Mouse (Mus musculus) liver, adult 2 months (tissue): ENCODE data around the gene 4632433K11Rik. TPM values are rescaled to one million over a fixed set of nuclear protein-coding genes. Genes with fewer than 3 reads are reported as not detected.

Experiments
- DNase-seq: peaks from one replicate; pipeline ENCODE4 v3.0.0-alpha.2; 2011; ENCODE audit warnings: low read depth, low spot score; ENCODE audit errors: extremely low read depth
- H3K27ac ChIP-seq: fragments of 200-500 bp; replicated peaks from 2 replicates; pipeline ENCODE4 v1.5.1; 2012; ENCODE audit warnings: low read depth, mild to moderate bottlenecking, control low read depth, inconsistent platforms, low read length; ENCODE audit not compliant: insufficient read depth
- H3K27me3 ChIP-seq: fragments of 200-500 bp; 2 replicates; pipeline ENCODE4 v1.6.1; 2012; ENCODE audit warnings: mild to moderate bottlenecking, moderate library complexity, low read length, inconsistent platforms; ENCODE audit not compliant: control insufficient read depth, insufficient read depth
- H3K36me3 ChIP-seq: fragments of 200-500 bp; 2 replicates; pipeline ENCODE4 v1.6.1; 2012; ENCODE audit warnings: low read length, inconsistent platforms; ENCODE audit not compliant: control insufficient read depth, insufficient read depth
- H3K4me1 ChIP-seq: fragments of 200-500 bp; 2 replicates; pipeline ENCODE4 v1.6.1; 2011; ENCODE audit warnings: low read length; ENCODE audit not compliant: control insufficient read depth, insufficient read depth
- H3K4me3 ChIP-seq: fragments of 200-500 bp; 2 replicates; pipeline ENCODE4 v1.5.1; 2011; ENCODE audit warnings: low read depth, mild to moderate bottlenecking, control low read depth, low read length, moderate library complexity; ENCODE audit not compliant: insufficient read depth
- H3K79me2 ChIP-seq: fragments of 200-500 bp; 2 replicates; pipeline ENCODE4 v1.6.1; 2012; ENCODE audit warnings: inconsistent platforms, mild to moderate bottlenecking, low read length, moderate library complexity; ENCODE audit not compliant: control insufficient read depth, insufficient read depth
- H3K9ac ChIP-seq: fragments of 200-500 bp; 2 replicates; pipeline ENCODE4 v1.6.1; 2012; ENCODE audit warnings: low read depth, mild to moderate bottlenecking, control low read depth, inconsistent platforms, low read length
- CTCF ChIP-seq: fragments of 200-500 bp; IDR thresholded peaks from 2 replicates; pipeline ENCODE4 v1.5.1; 2011; ENCODE audit warnings: low read depth, low read length, control low read depth
- POLR2A ChIP-seq: fragments of 200-500 bp; IDR thresholded peaks from 2 replicates; pipeline ENCODE4 v1.6.1; 2011; ENCODE audit warnings: low read length, control low read depth; ENCODE audit not compliant: insufficient read depth; ENCODE audit errors: extremely low read depth
- WGBS: fragments of 180-500 bp; shearing (Covaris S2); methylation state at CpG from one replicate; pipeline ENCODE4 v1.1.7; 2018; 5-methylcytosine and 5-hydroxymethylcytosine counted together
- polyA plus RNA-seq: library from polyadenylated mRNA; depleted of rRNA; stranded (reverse); fragments of >200 nt; gene quantifications from 2 replicates; pipeline ENCODE4 v1.2.3, GENCODE M21; 2012
- total RNA-seq: library from RNA; depleted of rRNA; stranded (reverse); fragments of >200 nt; gene quantifications from 2 replicates; pipeline ENCODE4 v1.2.3, GENCODE M21; 2014

Gene 4632433K11Rik
- total and polyA plus RNA-seq, 2 experiments: 0.28 TPM; not detected in 1

DNA sequence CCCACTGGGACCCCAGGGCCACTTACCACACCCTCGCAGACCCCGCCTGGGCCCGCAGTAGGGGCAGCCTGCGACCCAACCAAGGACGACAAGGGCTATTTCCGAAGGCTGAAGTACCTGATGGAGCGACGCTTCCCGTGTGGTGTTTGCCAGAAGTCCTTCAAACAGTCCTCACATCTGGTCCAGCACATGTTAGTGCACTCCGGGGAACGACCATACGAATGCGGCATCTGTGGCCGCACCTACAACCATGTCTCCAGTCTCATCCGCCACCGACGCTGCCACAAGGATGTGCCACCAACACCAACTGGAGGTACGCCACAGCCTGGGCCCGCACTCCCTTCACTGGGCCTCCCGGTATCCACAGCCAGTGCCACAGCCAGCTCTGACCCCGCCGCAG lies 4.4 kb upstream of the 4632433K11Rik start:
- peaks cover 3% of the 10 kb centered on the region; the same call in 1 of the 2 replicates for H3K79me2 ChIP-seq
- TF ChIP-seq POLR2A (no peak), CTCF (no peak)
- peaks cover 3% of the 10 kb centered on the region; the same call in 1 of the 2 replicates for H3K27me3 ChIP-seq
- no peaks in the 10 kb centered on the region for H3K4me1 ChIP-seq
- no peak for DNase-seq
- no peak overlapping the region for H3K9ac ChIP-seq
- no peak overlapping the region for H3K27ac ChIP-seq
- 95% methylated on average over 22 of the region's 22 CpGs for WGBS
- no peak overlapping the region for H3K4me3 ChIP-seq
- peaks cover 40% of the 10 kb centered on the region for H3K36me3 ChIP-seq

DNA sequence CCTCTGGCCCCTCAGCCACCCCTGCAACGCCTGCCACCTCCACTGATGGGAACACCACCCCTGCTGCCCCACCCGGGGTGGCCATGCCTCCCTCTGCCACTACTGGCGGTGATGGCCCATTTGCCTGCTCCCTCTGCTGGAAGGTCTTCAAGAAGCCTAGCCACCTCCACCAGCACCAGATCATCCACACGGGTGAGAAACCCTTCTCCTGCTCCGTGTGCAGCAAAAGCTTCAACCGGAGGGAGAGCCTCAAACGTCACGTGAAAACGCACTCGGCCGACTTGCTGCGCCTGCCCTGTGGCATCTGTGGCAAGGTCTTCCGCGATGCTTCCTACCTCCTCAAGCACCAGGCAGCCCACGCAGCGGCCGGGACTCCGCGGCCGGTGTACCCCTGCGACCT lies 4.0 kb upstream of the 4632433K11Rik start:
- H3K4me1 ChIP-seq: no peaks in the 10 kb centered on the region
- no peak overlapping the region for H3K9ac ChIP-seq
- peaks cover 3% of the 10 kb centered on the region; the same call in 1 of the 2 replicates for H3K27me3 ChIP-seq
- no peak for DNase-seq
- 94% methylated on average over 21 of the region's 21 CpGs for WGBS
- no peak overlapping the region for H3K27ac ChIP-seq
- H3K36me3 ChIP-seq: peaks cover 40% of the 10 kb centered on the region
- H3K4me3 ChIP-seq: no peak overlapping the region
- peaks cover 3% of the 10 kb centered on the region; the same call in 1 of the 2 replicates for H3K79me2 ChIP-seq
- TF ChIP-seq CTCF (no peak), POLR2A (no peak)

GRCm38 (mm10) chr7:5030554-5031275 lies 3.2 kb upstream of the 4632433K11Rik start:
- Histone ChIP-seq H3K9ac (no peak overlapping the region), H3K36me3 (peaks cover 40% of the 10 kb centered on the region), H3K4me3 (no peak overlapping the region)

DNA sequence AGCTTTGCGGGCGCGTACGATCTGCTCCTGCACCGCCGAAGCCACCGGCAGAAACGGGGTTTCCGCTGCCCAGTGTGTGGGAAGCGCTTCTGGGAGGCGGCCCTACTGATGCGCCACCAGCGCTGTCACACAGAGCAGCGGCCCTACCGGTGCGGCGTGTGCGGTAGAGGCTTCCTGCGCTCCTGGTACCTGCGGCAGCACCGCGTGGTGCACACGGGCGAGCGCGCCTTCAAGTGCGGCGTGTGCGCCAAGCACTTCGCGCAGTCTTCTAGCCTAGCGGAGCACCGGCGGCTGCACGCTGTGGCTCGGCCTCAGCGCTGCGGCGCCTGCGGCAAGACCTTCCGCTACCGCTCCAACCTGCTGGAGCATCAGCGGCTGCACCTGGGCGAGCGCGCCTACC lies 2.4 kb upstream of the 4632433K11Rik start:
- 95% methylated on average over 46 of the region's 46 CpGs for WGBS
- no peak for TF ChIP-seq POLR2A
- no peak for TF ChIP-seq CTCF
- Histone ChIP-seq H3K36me3 (peaks cover 40% of the 10 kb centered on the region), H3K27me3 (peaks cover 3% of the 10 kb centered on the region; the same call in 1 of the 2 replicates), H3K79me2 (no peaks in the 10 kb centered on the region), H3K4me3 (no peak overlapping the region), H3K4me1 (no peaks in the 10 kb centered on the region), H3K27ac (no peak overlapping the region), H3K9ac (no peak overlapping the region)
- no peak for DNase-seq

More at GRCm38 (mm10) chr7:5030554-5031275, 3.2 kb upstream of the 4632433K11Rik start:
- 94% methylated on average over 63 of the region's 63 CpGs for WGBS
- Histone ChIP-seq H3K79me2 (no peaks in the 10 kb centered on the region; the same call in 1 of the 2 replicates), H3K4me1 (no peaks in the 10 kb centered on the region), H3K27me3 (peaks cover 3% of the 10 kb centered on the region; the same call in 1 of the 2 replicates), H3K27ac (no peak overlapping the region)
- TF ChIP-seq CTCF: no peak
- no peak for TF ChIP-seq POLR2A
- no peak for DNase-seq

GRCm38 (mm10) chr7:5035628-5036027 lies 1.7 kb downstream of the 4632433K11Rik start:
- no peak overlapping the region for H3K9ac ChIP-seq
- no peak for DNase-seq
- H3K27me3 ChIP-seq: 0 out of 2 replicates have a peak, but pooled peaks cover 3% of the 10 kb centered on the region
- peaks cover 12% of the 10 kb centered on the region for H3K36me3 ChIP-seq
- H3K4me3 ChIP-seq: no peak overlapping the region
- no peak overlapping the region for H3K27ac ChIP-seq
- no peaks in the 10 kb centered on the region for H3K79me2 ChIP-seq
- WGBS: 98% methylated on average over 17 of the region's 17 CpGs
- TF ChIP-seq POLR2A: no peak
- no peak for TF ChIP-seq CTCF
- peaks cover 2% of the 10 kb centered on the region for H3K4me1 ChIP-seq

DNA sequence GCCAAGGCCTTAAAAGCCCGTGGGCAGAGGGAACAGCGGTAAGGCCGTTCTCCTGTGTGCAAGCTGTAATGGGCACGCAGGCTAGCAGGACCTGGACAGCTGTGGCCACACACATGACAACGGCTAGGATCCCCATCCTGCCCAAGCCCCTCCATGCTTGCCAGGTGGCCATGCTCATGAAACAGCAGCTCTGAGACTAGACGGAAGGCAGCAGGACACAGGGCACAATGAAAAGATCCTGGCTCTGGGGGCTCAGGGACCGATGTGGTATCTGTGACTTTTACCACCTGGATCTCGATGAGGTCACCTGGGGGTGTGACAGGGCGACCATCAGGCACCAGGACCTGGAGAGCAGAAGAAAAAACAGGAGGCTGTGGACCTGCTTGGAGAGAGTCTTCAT lies 2.2 kb downstream of the 4632433K11Rik start:
- no peak for DNase-seq
- H3K27ac ChIP-seq: no peak overlapping the region
- no peaks in the 10 kb centered on the region for H3K79me2 ChIP-seq
- H3K9ac ChIP-seq: no peak overlapping the region
- TF ChIP-seq CTCF (no peak), POLR2A (no peak)
- 0 out of 2 replicates have a peak, but pooled peaks cover 3% of the 10 kb centered on the region for H3K27me3 ChIP-seq
- H3K4me1 ChIP-seq: peaks cover 2% of the 10 kb centered on the region
- peaks cover 8% of the 10 kb centered on the region for H3K36me3 ChIP-seq
- whole genome bisulfite sequencing: 97% methylated on average over 9 of the region's 9 CpGs
- H3K4me3 ChIP-seq: no peak overlapping the region
